Mouse (Mus musculus): ENCODE data around the gene Slc26a10.

DNA sequence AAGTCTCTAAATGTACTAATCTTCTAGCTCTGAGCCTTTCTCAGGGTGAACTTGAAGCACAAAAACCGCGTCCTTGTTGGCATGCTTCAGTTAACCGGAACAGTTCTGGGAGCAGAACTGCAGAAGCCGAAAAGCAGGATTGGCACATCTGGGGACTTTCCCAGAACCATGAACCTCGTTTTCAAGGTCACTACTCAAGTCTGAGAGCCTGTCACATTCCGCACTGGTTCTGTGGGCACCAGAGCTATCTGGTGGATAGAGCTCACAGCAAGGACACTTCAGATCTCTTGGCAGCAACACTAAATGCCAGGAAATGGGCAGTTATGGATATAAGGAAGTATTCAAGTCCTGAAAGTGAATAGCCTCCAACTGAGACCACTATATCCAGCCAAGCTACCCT lies 33.3 kb downstream of the Slc26a10 start:
- TF ChIP-seq CTCF (IDR thresholded peaks at IDR 0.05) (no peak), POLR2A (IDR thresholded peaks at IDR 0.05; ENCODE audit: insufficient read depth, low read depth, low read length) (no peak), EP300 (IDR thresholded peaks at IDR 0.05; ENCODE audit: insufficient read depth, low read depth, low read length) (no peak)
